Mouse (Mus musculus): Measurements from ENCODE around the gene Myrip. TPM values are rescaled to one million over a fixed set of nuclear protein-coding genes. Genes with fewer than 3 reads are reported as not detected.
"Not testable (repeated sequence)": the region's sequence is repeated elsewhere in the genome, so short reads cannot be mapped to it uniquely, and the experiment has no call there.

Myrip gene
- total RNA-seq, 2 experiments from 2014 or later, result 82.1 to 89.5 TPM

GRCm38 (mm10) chr9:120364653-120365283 is 63.5 kb downstream of the Myrip start:
- intact Hi-C loops (cut with DNase I), result loop anchor here (5.0 kb wide), 1 partner anchor 62 kb away; the partner anchor contains the start of gene Myrip
- no peak for DNase-seq (ENCODE audit: low spot score in 2 of 2)

DNA sequence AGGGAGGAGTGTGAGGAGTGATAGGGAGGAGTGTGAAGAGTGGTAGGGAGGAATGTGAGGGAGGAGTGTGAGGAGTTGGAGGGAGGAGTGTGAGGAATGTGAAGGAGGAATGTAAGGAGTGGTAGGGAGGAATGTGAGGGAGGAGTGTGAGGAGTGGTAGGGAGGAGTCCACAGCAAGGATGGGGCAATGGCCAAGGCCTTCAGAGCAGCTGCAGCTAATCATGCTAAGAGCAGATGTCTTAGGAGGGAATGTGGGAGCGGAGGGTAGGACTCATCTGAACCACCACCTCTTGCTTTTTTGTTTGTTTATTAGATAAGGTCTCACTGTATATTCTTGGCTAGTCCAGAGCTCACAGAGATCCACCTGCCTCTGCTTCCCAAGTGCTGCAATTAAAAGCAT is 66.2 kb downstream of the Myrip start:
- no peak for DNase-seq (ENCODE audit: low spot score in 2 of 2)
- intact Hi-C loops (cut with DNase I), result no loop called here

GRCm38 (mm10) chr9:120371633-120372032 is 70.3 kb downstream of the Myrip start:
- intact Hi-C loops (cut with DNase I), result no loop called here
- DNase-seq (ENCODE audit: low spot score in 2 of 2), result no peak

DNA sequence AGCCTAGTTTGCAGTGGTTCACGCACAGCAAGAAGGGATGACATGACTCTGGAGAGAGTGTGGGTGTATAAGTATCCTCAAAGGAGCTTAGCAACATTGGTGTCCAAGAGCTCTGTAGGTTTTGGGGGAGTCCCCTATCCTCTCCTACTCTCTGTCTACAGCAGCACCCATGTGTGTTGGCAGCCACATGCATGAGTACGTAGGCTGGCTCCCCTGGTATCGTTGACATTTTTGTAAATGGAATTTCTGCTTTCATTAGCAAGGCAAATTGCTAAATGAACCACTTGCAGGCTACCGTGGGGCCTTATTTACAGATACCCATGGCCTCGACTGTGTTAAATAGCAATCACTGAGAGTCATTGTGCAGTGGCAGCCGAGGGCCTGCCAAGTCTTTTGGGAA is 71.0 kb downstream of the Myrip start:
- DNase-seq (ENCODE audit: low spot score in 2 of 2), result no peak
- intact Hi-C loops (cut with DNase I), result no loop called here

DNA sequence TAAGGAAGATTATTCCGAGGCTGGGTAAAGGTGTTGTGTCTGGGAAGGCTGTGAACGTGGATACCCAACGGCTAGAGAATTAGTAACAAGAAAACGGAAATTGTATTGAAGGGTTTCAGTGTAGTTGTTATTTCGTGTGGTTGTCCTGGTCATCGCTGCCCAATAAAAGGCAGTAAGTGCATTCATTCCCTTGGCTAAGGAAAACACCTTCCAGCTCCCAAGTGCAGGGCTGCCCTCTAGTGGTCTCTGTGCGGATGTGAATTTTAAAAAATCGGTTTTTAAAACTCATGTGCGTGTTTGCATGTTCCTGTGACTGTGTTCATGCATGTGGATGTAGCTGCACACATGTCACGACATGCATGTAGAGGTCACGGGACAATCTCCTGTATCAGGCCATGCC is 76.4 kb downstream of the Myrip start:
- intact Hi-C loops (cut with DNase I), result loop anchor here (2.0 to 5.0 kb wide), 3 partner anchors 75 to 235 kb away; no protein-coding TSS in a partner anchor
- no peak for DNase-seq (ENCODE audit: low spot score in 2 of 2)

DNA sequence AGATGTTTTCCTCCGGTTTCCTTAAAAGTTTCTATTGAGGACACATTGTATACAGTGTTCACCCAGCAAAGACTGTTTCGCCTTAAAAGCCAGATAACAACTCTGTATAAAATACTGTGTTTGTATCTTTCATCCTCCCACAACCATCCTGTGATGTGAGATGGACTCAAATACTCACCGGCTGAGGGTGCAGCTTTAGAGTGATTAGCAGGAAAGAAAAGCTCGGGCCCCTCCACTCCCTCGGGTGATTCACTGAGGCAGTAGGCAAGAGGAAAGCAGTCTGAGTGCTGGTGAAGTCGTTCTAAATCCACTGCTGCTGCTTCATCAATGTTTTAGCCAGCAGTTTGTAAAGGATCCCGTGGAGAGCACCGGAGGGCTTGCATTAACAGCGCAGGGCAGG is 93.9 kb downstream of the Myrip start:
- intact Hi-C loops (cut with DNase I), result no loop called here
- no peak for DNase-seq (ENCODE audit: low spot score in 2 of 2)

DNA sequence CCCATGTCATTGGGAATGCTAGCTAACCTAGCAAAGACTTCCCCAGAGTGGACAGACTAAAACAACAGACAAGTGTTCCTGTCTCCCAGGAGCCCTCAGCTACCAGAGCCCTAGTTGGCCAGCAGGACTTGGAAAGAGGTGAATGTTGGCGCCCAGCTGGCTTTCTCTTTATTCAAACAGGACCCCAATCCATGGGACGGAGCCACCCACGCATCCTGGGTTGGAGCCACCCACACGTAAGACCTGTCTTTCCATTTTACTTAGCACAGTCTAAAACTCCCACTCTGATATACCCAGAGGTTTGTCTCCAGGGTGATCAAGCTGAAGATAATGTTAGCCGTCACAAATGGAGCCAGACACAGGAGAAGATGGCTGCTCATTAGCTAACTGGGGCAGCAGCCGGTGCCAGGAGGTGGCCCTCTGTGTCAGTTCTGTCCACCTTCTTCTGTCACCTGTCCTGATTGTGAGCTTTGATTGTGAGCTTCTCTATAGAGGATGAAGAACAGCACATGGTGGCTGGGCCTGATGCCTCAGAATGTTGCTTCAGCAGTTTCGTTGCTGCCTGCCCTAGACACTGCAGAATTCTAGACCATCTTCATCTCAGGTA is 95.4 kb downstream of the Myrip start:
- DNase-seq (ENCODE audit: low spot score in 2 of 2), result peak in 1 of 2 experiments; percentile 46
- intact Hi-C loops (cut with DNase I), result no loop called here

DNA sequence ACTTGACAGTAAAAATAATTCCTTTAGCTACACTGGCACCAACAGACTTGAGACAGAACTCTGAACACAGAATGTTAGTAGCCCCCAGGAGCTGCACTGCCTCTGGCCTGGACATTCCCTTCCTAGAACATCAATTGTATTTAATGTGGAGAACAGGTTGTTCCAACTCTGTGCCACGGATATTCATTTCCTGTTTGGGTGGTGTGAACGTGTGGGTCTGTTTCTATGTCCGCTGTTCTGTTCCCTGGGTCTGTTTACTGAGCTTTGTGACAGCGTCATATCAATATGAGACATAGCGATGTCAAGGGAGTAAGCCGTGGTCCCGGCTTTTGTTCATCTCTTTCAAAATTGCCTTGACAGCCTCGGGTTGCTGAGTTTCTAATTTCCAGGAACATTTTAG is 97.0 kb downstream of the Myrip start:
- intact Hi-C loops (cut with DNase I), result no loop called here
- no peak for DNase-seq (ENCODE audit: low spot score in 2 of 2)

DNA sequence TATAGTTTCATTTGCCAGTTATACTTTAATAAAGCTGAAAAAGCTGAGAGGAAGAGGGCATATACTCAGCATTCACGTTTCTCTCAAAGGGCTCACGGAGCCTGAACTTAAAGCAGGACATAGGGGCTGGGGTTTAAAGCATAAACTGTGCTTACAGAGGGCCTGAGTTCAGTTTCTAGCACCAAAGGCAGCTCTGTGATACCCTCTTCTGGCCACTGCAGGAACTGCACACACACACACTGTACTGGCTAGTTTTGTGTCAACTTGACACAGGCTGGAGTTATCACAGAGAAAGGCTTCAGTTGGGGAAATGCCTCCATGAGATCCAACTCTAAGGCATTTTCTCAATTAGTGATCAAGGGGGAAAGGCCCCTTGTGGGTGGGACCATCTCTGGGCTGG is 98.2 kb downstream of the Myrip start:
- DNase-seq (ENCODE audit: low spot score in 2 of 2); intact Hi-C loops (cut with DNase I): not testable (repeated sequence)

GRCm38 (mm10) chr9:120402368-120402767 is 101.1 kb downstream of the Myrip start:
- no peak for DNase-seq (ENCODE audit: low spot score in 2 of 2)
- intact Hi-C loops (cut with DNase I), result no loop called here

DNA sequence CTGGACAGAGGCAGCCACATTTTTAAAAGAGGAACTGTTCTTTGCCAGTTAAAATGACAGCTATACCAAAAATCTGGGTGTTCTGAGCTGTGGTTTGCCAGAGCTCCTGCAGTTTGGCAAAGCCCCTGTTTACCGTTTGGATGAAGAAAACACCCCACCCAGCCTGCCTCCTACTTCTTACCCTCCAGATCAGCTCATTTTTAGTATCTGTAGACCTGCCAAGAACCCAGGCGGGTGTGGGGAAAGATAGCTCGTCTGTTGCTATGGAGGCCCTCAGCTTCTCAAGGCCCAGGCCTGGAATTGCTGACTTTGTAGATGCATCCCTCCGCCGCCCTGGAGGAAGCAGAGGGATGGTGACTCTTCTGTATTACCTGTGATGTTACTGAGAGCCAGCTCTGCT is 102.3 kb downstream of the Myrip start:
- peak; percentile 75 to 85 for DNase-seq (ENCODE audit: low spot score in 2 of 2)

DNA sequence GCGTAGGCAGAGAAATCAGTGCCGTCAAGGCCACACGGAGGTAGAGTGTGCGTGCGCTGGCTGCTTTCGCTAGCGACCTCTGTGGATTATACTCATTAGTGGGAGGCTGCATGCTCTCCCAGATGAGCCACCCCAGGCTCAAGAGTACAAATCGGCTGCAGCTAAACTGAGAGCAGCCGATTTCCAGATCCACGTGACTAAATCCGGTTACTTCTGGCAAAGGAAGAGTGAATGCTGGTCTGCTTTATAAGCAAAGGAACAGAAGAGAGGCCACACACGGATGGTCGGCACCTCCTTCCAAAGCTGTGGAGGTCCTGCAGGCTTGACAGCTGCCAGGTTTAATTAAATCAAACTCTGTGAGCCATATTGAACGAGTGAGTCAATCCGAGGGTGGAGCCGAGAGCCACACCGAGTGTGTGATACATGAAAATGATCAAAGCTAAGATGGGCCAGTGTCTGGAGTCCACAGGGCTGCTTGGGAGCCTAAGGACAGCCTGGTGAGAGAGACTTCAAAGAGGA is 108.4 kb downstream of the Myrip start:
- intact Hi-C loops (cut with DNase I), result no loop called here
- DNase-seq (ENCODE audit: low spot score in 2 of 2), result peak; percentile 53 to 65

More for the DNA sequence above, 102.3 kb downstream of the Myrip start:
- intact Hi-C loops (cut with DNase I), result no loop called here

DNA sequence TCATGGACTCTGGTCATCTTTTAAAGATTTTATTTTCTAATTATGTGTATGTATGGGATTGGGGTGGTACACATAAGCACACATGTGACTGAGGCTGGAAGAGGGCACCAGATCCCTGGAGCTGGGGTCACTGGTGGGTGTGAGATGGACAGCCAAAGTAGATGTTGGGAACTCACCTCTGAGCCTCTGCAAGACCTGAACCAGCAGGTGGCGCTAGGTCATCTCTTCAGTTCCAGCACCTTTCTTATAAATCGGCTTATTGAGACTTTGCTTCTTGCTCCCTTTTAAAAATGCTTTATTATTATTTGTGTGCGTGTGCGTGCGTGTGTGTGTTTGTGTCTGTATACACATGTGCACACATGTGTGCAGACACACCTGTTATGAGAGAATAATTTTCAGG is 109.1 kb downstream of the Myrip start:
- intact Hi-C loops (cut with DNase I), result no loop called here
- peak; percentile 51 to 53 for DNase-seq (ENCODE audit: low spot score in 2 of 2)

DNA sequence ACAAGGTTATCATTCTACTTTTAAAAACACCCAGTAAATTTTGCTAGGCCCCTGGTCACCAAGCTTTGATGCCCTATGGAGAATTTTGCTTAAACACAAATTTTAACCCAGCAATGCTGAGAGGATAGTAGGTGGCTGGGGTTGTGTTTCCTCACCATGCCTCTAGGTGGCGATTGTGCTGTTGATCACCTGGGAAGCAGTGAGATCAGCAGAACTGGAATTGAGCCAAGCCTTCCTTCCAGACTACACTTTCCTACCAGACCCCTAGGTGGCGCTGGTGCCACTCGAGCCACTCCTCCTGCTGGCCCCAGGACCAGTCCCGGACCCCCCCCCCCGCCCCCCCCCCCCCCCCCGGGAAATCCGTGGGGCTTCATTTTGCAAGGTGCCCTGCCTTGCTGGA is 114.2 kb downstream of the Myrip start:
- peak; percentile 72 to 77 for DNase-seq (ENCODE audit: low spot score in 2 of 2)
- intact Hi-C loops (cut with DNase I), result no loop called here

DNA sequence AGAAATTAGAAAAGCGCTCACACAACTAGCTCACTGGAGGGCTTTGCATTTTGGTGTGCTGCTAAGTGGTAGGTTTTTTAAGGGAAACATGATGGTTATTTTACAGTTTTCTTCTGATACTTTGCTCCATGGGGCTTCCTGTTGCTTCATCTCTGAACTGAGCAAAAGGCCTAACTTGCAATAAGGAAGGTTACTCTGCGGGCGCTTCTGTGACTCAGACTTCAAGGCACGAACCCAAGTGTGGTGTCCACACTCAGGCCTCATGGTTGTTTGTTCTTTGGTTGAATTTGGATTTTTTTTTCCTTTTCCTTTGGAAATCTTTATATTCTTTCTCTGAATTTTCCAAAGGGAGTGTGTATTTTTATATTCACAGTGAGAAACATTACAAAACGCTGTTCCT is 114.8 kb downstream of the Myrip start:
- intact Hi-C loops (cut with DNase I), result no loop called here
- no peak for DNase-seq (ENCODE audit: low spot score in 2 of 2)

- intact Hi-C loops (cut with DNase I), result no loop called here
- no peak for DNase-seq (ENCODE audit: low spot score in 2 of 2)
Observed at GRCm38 (mm10) chr9:120416729-120417128, 115.4 kb downstream of the Myrip start.

GRCm38 (mm10) chr9:120418582-120418981 is 117.3 kb downstream of the Myrip start:
- intact Hi-C loops (cut with DNase I), result no loop called here
- DNase-seq (ENCODE audit: low spot score in 2 of 2), result no peak

GRCm38 (mm10) chr9:120424567-120424966 is 123.3 kb downstream of the Myrip start:
- no peak for DNase-seq (ENCODE audit: low spot score in 2 of 2)
- intact Hi-C loops (cut with DNase I), result no loop called here

DNA sequence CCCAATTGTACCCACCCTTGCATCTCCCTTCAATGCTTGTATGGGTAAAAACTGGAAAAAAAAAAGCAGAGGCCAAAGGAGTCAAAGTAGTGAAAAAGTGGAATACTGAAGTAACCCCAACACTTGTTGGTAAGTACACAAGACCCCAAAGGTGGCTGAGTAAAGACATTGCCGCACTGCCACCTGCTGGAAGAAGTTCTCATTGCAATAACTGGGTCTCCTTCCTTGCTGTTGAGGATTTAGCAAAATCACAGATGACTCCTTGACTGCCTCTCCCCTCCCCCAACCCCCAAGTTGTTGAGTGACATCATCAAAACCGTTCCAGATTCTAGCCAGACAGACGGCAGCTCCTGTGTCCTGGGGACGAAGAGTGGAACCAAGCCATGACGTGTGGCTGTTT is 124.5 kb downstream of the Myrip start:
- DNase-seq (ENCODE audit: low spot score in 2 of 2), result peak; percentile 57 to 62
- intact Hi-C loops (cut with DNase I), result no loop called here

- DNase-seq (ENCODE audit: low spot score in 2 of 2), result no peak
- intact Hi-C loops (cut with DNase I), result no loop called here
Observed at GRCm38 (mm10) chr9:120428181-120428580, 126.9 kb downstream of the Myrip start.

GRCm38 (mm10) chr9:120433747-120434146 is 132.4 kb downstream of the Myrip start:
- peak; percentile 50 to 59 for DNase-seq (ENCODE audit: low spot score in 2 of 2)
- intact Hi-C loops (cut with DNase I), result loop anchor here (1.0 to 10.0 kb wide), 2 partner anchors 63 to 141 kb away; partner anchors contain the start of gene Rpl14
